ENCODE assay signal across 18 mouse cellular contexts in the genomic region with DNA sequence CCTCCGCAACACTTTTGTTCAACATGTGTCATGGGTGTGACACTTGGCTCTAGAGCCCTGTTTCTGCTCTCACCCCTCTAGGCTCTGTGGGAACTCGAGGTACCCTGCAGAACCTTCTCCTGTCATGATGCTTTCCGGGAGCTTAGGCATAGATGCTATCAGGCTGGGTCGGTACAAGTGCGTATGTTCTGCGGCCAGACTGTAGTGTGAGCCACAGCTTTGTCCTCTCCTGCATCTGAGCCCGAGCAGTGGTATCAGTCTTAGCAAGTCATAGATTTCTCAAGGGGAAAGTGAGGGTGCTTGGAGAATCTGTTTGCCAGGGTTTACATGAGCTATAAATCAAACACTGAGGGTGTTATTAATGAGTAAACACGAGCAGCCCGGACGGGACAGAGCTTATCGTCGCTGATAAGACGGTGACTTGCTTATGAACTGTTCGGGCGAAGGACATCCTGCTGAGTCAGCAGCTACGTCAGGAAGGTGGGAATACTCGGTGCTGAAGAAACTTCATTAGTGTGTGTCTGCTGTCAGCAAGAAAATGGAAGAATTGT. TPM values are rescaled to one million over a fixed set of nuclear protein-coding genes. Genes with fewer than 3 reads are reported as not detected.
A peak's percentile ranks its signal among the peaks of the same experiment; 100 is the strongest.
DNase-seq lines count a peak whose midpoint lies in the region; ATAC-seq and TF ChIP-seq lines count a peak whose summit lies in the region.
"Had no signal": no experiment of that assay in that cellular context is flagged by ENCODE, and none has a peak within 500 bp of the region (broad histone marks: within the 10 kb centered on the region; RNA-seq: fewer than 3 reads in every experiment).

No protein-coding gene starts in this region.

- H3K9me3 ChIP-seq in embryonic facial prominence, embryonic 15.5 days (replicated peaks) = no peaks in the 10 kb centered on the region
- H3K9me3 ChIP-seq in embryonic facial prominence, embryonic 10.5 days = no peaks in the 10 kb centered on the region
- no peaks in the 10 kb centered on the region for H3K9me3 ChIP-seq in lung, embryonic 14.5 days (ENCODE audit: low read depth, low read length)
- H3K9me3 ChIP-seq: embryonic facial prominence, embryonic 13.5 days; forebrain, embryonic 15.5 days; G1E; limb, embryonic 13.5 days had no signal

- peaks cover 5% of the 10 kb centered on the region; the same call in 1 of the 2 replicates for H3K4me1 ChIP-seq in embryonic facial prominence, embryonic 15.5 days
- peaks cover 16% of the 10 kb centered on the region for H3K4me1 ChIP-seq in embryonic facial prominence, embryonic 10.5 days
- peaks cover 6% of the 10 kb centered on the region; the same call in 1 of the 2 replicates for H3K4me1 ChIP-seq in lung, embryonic 14.5 days (ENCODE audit: insufficient read depth)

- H3K4me2 ChIP-seq in embryonic facial prominence, embryonic 15.5 days (replicated peaks) = no peak overlapping the region
- peak overlapping the region; percentile 33; the same call in 1 of the 2 replicates for H3K4me2 ChIP-seq in lung, embryonic 14.5 days
- H3K4me2 ChIP-seq: embryonic facial prominence, embryonic 13.5 days; forebrain, embryonic 15.5 days; limb, embryonic 13.5 days had no signal

- H3K4me3 ChIP-seq in embryonic facial prominence, embryonic 15.5 days (replicated peaks) = no peak overlapping the region
- no peak overlapping the region for H3K4me3 ChIP-seq in embryonic facial prominence, embryonic 10.5 days
- no peak overlapping the region for H3K4me3 ChIP-seq in lung, embryonic 14.5 days (ENCODE audit: low read depth, low read length)
- H3K4me3 ChIP-seq: embryonic facial prominence, embryonic 13.5 days; forebrain, embryonic 15.5 days; limb, embryonic 13.5 days had no signal

- TF ChIP-seq CTCF in lung, embryonic 14.5 days (IDR thresholded peaks at IDR 0.05; ENCODE audit: low read depth) = no peak

- no peaks in the 10 kb centered on the region for H3K27me3 ChIP-seq in embryonic facial prominence, embryonic 15.5 days
- H3K27me3 ChIP-seq in embryonic facial prominence, embryonic 10.5 days (replicated peaks; ENCODE audit: low read depth, poor library complexity, severe bottlenecking) = no peaks in the 10 kb centered on the region
- H3K27me3 ChIP-seq in lung, embryonic 14.5 days (ENCODE audit: insufficient read depth, low read length) = no peaks in the 10 kb centered on the region
- H3K27me3 ChIP-seq: embryonic facial prominence, embryonic 13.5 days; forebrain, embryonic 15.5 days; limb, embryonic 13.5 days had no signal

- no peak overlapping the region for H3K9ac ChIP-seq in embryonic facial prominence, embryonic 15.5 days
- H3K9ac ChIP-seq in lung, embryonic 14.5 days = no peak overlapping the region
- H3K9ac ChIP-seq: embryonic facial prominence, embryonic 13.5 days; forebrain, embryonic 15.5 days; limb, embryonic 13.5 days had no signal

- WGBS in embryonic facial prominence, embryonic 15.5 days = 63% methylated on average over 17 of the region's 17 CpGs
- WGBS in embryonic facial prominence, embryonic 10.5 days = 83% methylated on average over 17 of the region's 17 CpGs
- 7% methylated on average over 17 of the region's 17 CpGs for WGBS in lung, embryonic 14.5 days

- H3K27ac ChIP-seq in embryonic facial prominence, embryonic 15.5 days (replicated peaks) = peak overlapping the region; percentile 40; the same call in 1 of the 2 replicates
- H3K27ac ChIP-seq in embryonic facial prominence, embryonic 10.5 days (replicated peaks) = no peak overlapping the region; the same call in 1 of the 2 replicates
- H3K27ac ChIP-seq in lung, embryonic 14.5 days (ENCODE audit: low read depth) = no peak overlapping the region; the same call in 1 of the 2 replicates
- H3K27ac ChIP-seq: embryonic facial prominence, embryonic 13.5 days; forebrain, embryonic 15.5 days; limb, embryonic 13.5 days had no signal

- no peak for DNase-seq in embryonic facial prominence, embryonic 10.5 days (ENCODE audit: low spot score)
- DNase-seq in lung, embryonic 14.5 days = peak; percentile 56
- no peak for DNase-seq in lung, postnatal 14 days
- no peak for DNase-seq in gastrocnemius, postnatal 4 days (ENCODE audit: low spot score in 2 of 2)
- DNase-seq in cerebellum, postnatal 25 days = no peak
- DNase-seq: cerebellum, adult 18-20 months; gastrocnemius, postnatal 36 days had no signal

- H3K36me3 ChIP-seq in embryonic facial prominence, embryonic 15.5 days = no peaks in the 10 kb centered on the region
- no peaks in the 10 kb centered on the region for H3K36me3 ChIP-seq in embryonic facial prominence, embryonic 10.5 days (replicated peaks)
- H3K36me3 ChIP-seq in lung, embryonic 14.5 days (ENCODE audit: insufficient read depth) = no peaks in the 10 kb centered on the region
- H3K36me3 ChIP-seq: embryonic facial prominence, embryonic 13.5 days; forebrain, embryonic 15.5 days; G1E; limb, embryonic 13.5 days had no signal

- ATAC-seq in embryonic facial prominence, embryonic 15.5 days (ENCODE audit: insufficient number of reproducible peaks, low FRiP score, low TSS enrichment, low read depth) = no peak
- ATAC-seq in lung, embryonic 14.5 days (ENCODE audit: insufficient read depth) = peak; percentile 67; the same call in 1 of the 2 replicates
- peak; percentile 50 for ATAC-seq in common myeloid progenitor, adult 5-6 weeks (replicated peaks; ENCODE audit: low read depth, poor library complexity, severe bottlenecking)
- peak; percentile 36; the same call in 1 of the 2 replicates for ATAC-seq in megakaryocyte-erythroid progenitor cell, adult 5-6 weeks (replicated peaks; ENCODE audit: low FRiP score, low TSS enrichment, poor library complexity, severe bottlenecking)
- ATAC-seq: forebrain, embryonic 15.5 days; inflammation-experienced regulatory T-cells, adult 6 months had no signal

RNA-seq across cellular contexts. Expression of a gene that starts 10.1 kb away (rescaled TPM):
- polyA plus RNA-seq in embryonic facial prominence, embryonic 15.5 days (2015; fragmentation: Nextera tagmentation; extraction: Ambion mirVana) = 27.8 and 49.3 TPM in 2 replicates
- 12.1 and 12.8 TPM in 2 replicates for polyA plus RNA-seq in embryonic facial prominence, embryonic 10.5 days (2016; fragmentation: Nextera tagmentation; extraction: Ambion mirVana)
- polyA plus RNA-seq in lung, embryonic 14.5 days (2014; fragmentation: Nextera tagmentation; extraction: Ambion mirVana) = 16.1 and 19.1 TPM in 2 replicates
- total RNA-seq in common myeloid progenitor, adult 5-6 weeks (2017) = 1.5 TPM in 1 of 2 replicates, not detected in the other
- total RNA-seq in megakaryocyte-erythroid progenitor cell, adult 5-6 weeks (2014; fragmentation: Nextera tagmentation) = not detected in 2 replicates
- not detected in 2 replicates for total RNA-seq in megakaryocyte-erythroid progenitor cell, adult 5-6 weeks (2017)
- 1 to 10 TPM; 3.0 to 4.7 TPM for total RNA-seq in gastrocnemius, postnatal 4 days (2021)
- total RNA-seq: G1E; megakaryocyte, adult 5-6 weeks had no signal
- polyA plus RNA-seq: G1E had no signal

RNA-seq across cellular contexts. Expression of a gene that starts 42.7 kb away (rescaled TPM):
- not detected in 2 replicates for polyA plus RNA-seq in embryonic facial prominence, embryonic 15.5 days (2015; fragmentation: Nextera tagmentation; extraction: Ambion mirVana)
- not detected in 2 replicates for polyA plus RNA-seq in embryonic facial prominence, embryonic 10.5 days (2016; fragmentation: Nextera tagmentation; extraction: Ambion mirVana)
- polyA plus RNA-seq in lung, embryonic 14.5 days (2014; fragmentation: Nextera tagmentation; extraction: Ambion mirVana) = not detected in 2 replicates
- not detected in 2 replicates for total RNA-seq in common myeloid progenitor, adult 5-6 weeks (2017)
- total RNA-seq in megakaryocyte-erythroid progenitor cell, adult 5-6 weeks (2014; fragmentation: Nextera tagmentation) = not detected in 2 replicates
- not detected in 2 replicates for total RNA-seq in megakaryocyte-erythroid progenitor cell, adult 5-6 weeks (2017)
- total RNA-seq in gastrocnemius, postnatal 4 days (2021) = not detected
- total RNA-seq: gastrocnemius, postnatal 36 days; layer of hippocampus, postnatal 25 days; megakaryocyte, adult 5-6 weeks had no signal
- polyA plus RNA-seq: embryonic facial prominence, embryonic 13.5 days; forebrain, embryonic 15.5 days; G1E; inflammation-experienced regulatory T-cells, adult 6 months; limb, embryonic 13.5 days; testis, adult 2 months had no signal
